Mouse (Mus musculus) layer of hippocampus, adult 18-20 months (tissue): ENCODE results near the gene Bloc1s5. TPM values are rescaled to one million over a fixed set of nuclear protein-coding genes. Genes with fewer than 3 reads are reported as not detected.

ENCODE experiments used
- DNase-seq, 2 experiments: peaks; one replicate each; pipeline ENCODE4 v3.0.0; 2022; ENCODE audit warnings: low spot score in 2 of 2
- total RNA-seq, 2 experiments: library from RNA; stranded (reverse); gene quantifications; 2 replicates each; pipeline ENCODE4 v1.2.3; 2021

The Bloc1s5 gene
- total RNA-seq, 2 experiments from 2014 or later = 8.5 to 9.7 TPM

DNA sequence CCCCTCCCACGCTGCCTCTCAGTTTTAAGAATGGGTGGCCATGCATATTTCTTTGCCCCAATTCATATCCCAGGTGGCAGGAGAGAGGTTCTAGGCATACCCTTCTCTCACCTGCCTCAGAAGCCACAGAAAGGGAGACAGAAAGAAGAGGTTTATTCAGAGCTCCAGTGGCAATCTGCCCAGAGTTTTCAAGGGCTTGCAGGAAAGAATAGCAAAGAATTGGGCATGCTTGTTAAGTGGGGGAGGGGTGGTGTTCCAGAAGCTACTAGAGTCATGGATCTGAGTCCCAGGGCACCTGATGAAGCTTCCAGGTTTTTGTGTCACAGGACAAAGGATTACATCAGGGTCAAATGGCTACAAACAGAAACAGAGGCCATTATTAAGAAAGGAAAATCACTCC, 61.6 kb downstream of the Bloc1s5 start:
- no peak for DNase-seq

DNA sequence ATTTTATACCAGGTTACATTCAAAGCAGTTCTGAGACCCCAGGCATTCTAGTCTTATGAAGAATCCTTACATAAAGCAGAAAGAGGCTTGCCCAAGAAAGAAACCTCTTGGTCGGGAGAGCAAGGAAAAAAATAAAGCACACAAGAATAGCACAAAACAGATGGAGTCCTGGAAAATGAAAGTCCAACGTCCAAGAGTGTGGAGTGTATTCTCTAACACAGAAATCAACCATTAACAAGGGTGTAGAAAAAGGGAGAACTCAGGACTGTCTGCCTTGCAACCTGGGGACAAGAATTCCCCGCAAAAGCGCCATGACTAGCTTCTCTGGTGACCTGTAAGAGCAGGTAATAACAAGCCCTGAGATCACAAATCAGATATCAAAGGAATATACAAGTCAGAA, 69.7 kb downstream of the Bloc1s5 start:
- DNase-seq = no peak

DNA sequence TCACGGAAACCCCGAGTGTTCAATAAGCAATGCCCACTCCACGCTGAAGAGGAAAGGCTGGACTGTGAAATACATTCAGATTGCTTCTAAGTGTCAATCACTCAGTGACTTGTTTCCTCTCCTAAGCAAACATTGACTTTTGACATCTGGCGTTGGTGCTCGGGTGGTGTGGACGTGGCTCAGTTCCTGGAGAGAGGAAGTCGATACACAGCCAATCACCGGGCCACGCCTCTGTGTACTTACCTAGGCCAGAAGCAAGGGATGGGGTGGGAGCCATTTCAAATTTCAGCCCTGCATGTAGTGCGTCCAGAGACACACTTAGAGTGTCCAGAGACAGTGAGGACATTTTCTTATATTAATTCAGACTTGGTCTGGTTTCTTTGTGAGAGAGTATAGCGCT, 80.3 kb downstream of the Bloc1s5 start:
- DNase-seq = no peak

DNA sequence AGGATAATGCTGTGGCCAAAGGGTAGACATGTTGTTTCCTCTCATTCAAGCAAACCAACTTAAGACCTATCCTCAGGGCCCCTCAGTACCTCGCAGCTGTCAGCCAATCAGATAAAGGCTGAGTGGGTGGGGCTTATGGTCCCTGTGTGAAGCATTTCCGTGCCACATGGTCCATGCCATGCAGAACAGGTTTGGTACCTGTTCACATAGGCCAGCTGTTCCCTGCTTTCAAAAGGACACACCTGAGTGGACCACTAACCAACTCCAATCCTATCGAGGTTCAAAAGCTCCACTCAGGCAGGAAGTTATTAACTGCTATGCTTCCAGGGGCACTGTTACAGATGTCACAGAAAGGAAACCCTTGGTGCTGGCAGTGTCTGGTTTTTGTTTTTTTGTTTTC, 80.7 kb downstream of the Bloc1s5 start:
- no peak for DNase-seq

DNA sequence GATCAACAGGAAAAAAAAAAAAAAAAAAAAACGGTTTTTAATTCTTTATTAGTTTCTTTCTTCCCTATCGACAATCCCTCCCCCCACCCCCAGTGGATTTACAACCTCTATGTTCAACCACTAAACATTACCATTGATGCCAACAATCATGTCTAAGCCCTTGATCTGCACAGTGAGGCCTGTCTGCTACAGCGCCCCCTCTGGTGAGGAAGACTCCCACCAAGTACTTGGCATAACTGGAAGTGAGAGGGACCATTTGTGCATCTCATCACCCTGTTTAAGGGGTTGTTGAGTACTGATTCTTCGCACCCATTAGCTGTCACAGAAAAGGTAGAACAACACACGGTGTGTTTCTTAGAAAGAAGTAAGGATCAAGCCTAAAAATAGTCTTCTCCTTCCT, 86.2 kb downstream of the Bloc1s5 start:
- DNase-seq = no peak

DNA sequence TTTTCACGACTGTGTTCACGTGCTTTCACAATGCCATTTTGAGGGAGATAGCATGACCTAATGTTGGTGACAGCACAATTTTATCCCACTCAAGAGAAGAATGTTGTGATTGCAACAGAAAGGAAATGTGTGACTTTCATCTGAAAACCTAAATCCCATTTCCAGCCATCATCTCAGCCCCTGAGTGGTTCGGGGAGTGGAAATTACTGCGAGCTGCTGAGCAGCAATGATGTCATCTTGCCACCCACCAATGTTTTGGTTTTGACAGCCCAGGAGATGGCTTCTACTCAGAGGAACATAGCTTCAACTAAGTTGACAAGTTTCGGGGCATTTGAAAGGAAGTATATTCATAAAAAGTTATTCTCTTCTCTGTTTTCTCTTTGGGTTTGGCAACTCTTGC, 87.2 kb downstream of the Bloc1s5 start:
- no peak for DNase-seq

DNA sequence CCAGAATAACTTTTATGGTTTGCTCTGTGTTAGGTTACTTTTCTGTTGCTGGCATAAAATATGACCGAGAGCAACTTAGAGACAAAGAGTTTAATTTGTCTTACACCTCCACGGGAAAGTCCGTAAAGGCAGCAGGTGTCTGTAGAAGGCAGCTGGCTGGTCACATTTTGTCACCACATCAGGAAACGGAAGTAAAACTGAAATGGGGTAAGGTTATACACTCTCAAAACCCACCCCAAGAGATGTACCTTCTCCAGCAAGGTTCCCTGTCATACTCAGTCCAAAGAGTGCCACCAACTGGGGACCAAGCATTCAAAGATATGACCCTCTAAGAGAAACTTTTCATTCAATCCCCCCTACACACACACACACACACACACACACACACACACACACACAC, 88.2 kb downstream of the Bloc1s5 start:
- DNase-seq = no peak

DNA sequence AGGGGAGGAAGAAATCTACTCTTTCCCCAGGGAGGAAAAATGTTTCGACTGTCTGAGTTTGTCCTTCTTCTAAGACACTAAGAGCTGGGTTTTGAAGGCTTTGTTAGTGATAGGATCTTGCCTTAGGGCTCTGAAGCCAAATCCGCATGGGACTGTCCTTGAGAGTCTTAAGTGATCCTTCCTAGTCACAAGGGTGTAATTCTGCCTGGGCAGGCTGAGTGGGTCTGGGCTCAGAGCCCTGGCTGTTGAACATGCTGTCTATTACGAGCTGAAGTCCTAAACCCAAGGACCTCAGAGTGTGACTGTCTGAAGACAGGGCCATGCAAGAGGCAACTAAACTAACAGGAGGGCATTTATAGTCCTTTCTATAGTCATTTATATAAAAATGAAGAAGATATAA, 89.4 kb downstream of the Bloc1s5 start:
- DNase-seq = no peak

DNA sequence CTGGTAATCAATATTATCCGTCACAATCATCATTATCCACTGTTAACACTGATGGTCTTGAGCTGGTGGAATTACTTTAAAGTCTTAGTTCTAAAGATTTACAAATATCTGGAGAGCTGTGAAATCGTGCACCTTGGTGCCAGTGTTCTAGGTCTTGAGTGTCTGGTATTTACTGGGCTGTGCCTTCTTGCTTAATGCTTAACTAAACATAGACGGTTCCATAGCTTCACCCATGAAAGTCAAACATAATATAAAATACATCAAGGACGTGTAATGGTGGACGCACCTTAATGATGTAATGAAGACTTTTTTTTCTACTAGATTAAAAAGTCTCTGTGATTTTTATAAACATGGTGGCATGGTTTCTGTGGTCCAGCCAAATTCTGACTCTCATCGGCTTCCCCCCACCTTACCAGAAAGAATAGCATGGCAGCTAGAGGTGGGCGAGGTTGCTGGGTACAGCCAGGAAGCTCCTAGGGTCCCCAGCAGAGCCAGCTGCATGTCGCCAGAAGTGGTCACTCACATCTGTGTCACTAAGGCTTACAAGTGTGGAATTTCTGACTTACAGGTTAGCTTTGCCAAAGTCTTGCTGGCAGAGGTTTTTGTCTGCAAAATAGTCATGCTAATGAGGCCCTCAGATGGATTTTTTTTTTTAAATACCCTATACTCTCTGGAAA, 90.0 kb downstream of the Bloc1s5 start:
- DNase-seq = no peak

DNA sequence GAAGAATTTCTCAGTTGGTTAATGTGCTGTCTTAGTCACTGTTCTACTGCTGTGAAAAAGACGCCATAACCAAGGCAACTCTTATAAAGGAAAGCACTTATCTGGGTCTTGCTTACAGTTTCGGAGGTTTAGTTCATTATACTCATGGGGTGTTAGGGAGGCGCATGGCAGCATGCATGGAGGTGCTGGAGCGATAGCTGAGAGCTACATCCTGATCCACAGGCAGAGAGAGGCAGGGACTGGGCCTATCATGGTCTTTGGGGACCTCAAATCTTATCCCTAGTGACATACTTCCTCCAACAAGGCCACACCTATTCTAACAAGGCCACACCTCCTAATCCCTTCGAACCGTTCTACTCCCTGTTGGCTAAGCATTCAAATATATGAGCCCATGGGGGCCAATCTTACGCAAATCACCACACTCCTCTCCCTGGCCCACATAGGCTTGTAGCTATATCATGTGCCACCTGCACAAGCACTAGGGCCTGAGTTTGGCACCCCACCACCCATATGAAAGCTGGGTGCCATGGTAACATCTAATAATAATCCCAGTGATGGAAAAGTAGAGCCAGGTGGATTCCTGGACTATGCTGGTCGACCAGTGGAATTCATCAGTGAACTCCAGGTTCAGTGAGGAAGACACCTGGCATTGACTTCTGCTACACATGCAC, 91.3 kb downstream of the Bloc1s5 start:
- DNase-seq = no peak

Other genes starting within 250 kb of the Bloc1s5 start
- gene Txndc5, start 106.3 kb downstream of the Bloc1s5 start, total RNA-seq = 10 to 100 TPM; 47.4 to 51.0 TPM
- 10 to 100 TPM; 27.9 to 28.9 TPM for gene Eef1e1, start 23.9 kb upstream of the Bloc1s5 start, total RNA-seq